Mouse (Mus musculus) adrenal gland, postnatal 10 days (tissue): ENCODE data around the gene Zfp37. TPM values are rescaled to one million over a fixed set of nuclear protein-coding genes. Genes with fewer than 3 reads are reported as not detected.
"Not testable (repeated sequence)": the region's sequence is repeated elsewhere in the genome, so short reads cannot be mapped to it uniquely, and the experiment has no call there.

Source experiments
- DNase-seq: peaks from one replicate; pipeline ENCODE4 v3.0.0; 2021; ENCODE audit warnings: mixed read lengths
- total RNA-seq, 2 experiments: library from RNA; stranded (reverse); gene quantifications; 2 replicates each; pipeline ENCODE4 v1.2.3; 2021

Gene Zfp37
- total RNA-seq, 2 experiments from 2014 or later = 5.0 to 6.0 TPM

DNA sequence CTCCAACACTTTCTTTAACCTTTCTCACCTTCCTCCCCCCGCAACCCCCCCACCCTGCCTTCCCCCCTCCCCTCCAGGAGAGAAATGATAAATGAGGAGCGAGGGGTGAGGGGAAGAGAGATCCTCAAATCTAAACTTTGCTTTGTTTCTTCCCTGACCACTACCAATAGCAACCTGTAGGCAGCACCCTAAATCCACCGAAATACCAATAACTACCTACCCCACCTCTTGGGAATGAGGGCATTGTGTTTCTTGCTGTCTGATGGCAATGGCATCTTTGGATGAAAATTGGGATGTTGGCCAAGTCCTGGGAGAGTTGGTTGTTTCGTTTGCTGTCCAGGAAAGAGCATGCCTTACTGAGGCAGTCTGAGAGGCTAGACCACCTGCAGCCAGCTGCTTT lies 20.8 kb downstream of the Zfp37 start:
- no peak for DNase-seq

- no peak for DNase-seq
Observed at GRCm38 (mm10) chr4:62208696-62209380, 22.0 kb downstream of the Zfp37 start.

DNA sequence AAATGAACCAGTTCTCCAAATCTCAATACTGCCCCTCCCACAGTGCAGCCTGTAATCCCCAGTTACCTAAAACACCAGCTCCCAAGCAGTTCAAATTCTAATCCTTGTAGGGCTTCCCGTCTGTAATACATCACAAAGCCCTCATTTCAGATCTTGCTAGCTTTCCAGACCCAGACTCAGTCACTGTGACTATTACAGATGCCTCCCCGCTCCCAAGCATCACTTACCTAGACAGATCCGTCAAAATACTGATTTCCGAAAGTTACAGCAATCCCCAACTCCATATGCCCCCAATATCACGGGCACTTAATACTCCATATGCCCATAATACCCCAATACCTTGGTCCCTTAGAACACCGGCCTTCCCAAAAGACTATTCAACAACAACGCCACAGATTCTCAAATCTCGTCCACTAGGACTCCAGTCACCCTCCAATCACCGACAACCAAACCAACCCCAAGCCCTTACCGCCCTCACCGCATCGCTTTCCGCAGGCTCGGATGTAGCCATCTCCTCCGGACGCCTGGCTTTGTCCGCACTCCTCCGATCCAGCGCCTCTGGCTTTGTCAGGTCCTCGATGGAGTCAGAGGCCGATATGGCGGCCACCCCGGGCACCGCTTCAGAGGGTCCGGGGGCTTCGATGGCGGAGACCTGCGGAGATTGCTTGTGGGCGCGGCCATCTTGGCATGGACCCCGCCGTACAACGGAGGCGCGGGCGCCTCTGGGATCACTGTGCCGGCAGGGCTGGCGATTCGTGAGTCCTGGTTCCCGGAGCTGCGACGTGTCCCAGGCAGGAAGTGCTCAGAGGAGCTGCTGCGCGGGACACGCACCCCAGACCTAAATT lies 22.8 kb downstream of the Zfp37 start:
- DNase-seq = peak; percentile 94

DNA sequence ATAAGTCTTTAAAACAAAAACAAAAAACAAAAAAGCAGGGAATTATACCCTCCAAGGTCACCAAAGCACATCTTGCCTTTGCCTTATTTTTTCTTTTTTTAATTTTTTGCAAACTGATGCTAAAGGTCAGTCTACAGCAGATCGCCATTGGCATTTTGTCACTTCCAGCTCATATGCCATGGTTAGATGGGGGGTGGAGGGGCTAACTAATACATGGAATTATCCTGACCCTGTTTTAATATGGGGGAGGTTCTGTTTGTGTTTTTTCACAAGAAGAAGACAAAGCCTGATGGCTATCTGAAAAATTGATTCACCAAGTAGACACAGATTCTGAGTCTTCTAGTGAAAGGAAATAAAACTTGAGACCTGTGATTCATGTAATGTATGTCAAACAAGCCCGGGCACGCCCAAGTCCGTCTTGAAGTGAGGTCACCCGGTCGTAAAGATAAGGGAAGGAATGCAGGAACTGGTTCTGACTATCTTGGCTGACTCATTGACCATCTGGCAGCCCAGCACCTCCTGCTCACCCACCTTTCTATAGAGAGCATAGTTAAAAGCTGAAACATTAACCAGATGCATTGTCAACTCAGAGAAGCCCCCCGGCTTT lies 30.8 kb downstream of the Zfp37 start:
- DNase-seq = no peak

DNA sequence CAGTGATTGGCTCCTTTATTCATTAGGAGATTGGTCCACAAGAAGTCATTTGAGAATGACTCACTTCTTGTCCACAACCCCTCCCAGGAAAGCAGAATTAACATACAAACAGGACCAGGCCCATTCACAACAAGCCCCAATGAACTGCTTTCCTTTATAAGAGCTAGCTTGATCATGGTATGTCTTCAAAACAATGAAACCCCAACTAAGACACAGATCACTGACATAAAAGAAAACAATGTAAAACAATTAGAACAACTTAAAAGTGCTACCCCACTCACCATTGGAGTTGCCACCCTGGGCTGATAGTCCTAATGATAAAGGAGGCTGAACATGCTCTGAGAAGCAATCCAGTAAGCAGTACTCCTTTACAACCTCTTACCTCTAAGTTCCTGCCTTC lies 42.1 kb downstream of the Zfp37 start:
- no peak for DNase-seq

DNA sequence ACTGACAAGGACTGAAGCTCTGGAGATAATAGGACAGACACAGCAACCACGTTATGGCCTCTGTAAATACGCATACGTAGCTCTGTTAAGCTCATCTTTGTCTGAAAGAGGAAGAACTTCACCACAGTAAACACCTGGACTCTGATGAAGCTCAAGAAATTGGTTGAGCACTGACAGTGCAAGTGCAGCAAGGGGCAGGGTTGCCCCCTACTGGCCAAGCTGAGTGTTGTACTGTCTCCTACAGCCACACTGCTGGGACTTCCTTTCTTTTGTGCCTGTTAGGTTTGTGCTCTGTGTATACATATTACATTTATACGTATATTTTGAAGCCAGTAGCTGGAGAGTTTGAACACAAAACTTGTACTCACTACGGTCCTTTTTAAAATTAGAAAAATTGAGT lies 53.6 kb downstream of the Zfp37 start:
- peak; percentile 41 for DNase-seq

DNA sequence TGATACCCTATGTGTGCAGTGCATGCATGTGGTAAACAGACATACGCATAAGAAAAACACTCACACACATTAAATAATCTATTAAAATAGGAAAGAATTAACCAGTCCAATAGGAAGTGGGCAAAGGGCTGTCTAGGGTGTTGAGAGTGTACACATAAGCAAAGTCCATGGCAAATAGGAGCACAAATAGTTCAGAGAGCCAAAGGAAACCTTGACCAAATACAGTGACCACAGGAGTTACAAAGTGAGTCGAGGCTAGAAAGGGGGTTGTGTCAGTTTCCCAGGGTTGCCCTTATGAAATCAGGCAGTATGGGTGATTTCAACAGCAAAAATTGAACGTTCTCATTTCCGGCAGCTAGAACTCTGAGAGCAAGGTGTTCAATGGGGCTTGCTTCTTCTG lies 56.4 kb downstream of the Zfp37 start:
- DNase-seq = no peak

GRCm38 (mm10) chr4:62167636-62168035 lies 63.2 kb downstream of the Zfp37 start:
- DNase-seq = not testable (repeated sequence)

GRCm38 (mm10) chr4:62158401-62158800 lies 72.4 kb downstream of the Zfp37 start:
- DNase-seq = no peak

GRCm38 (mm10) chr4:62150811-62151210 lies 80.0 kb downstream of the Zfp37 start, which contains the start of gene Mup21:
TSS of gene Mup21 (minus strand) at chr4:62150863.
- no peak for DNase-seq

Other genes with a start within 250 kb of the Zfp37 start
- not detected for gene Mup20, start 176.9 kb downstream of the Zfp37 start, total RNA-seq
- gene Mup3, start 143.7 kb downstream of the Zfp37 start, total RNA-seq = not detected
- gene Mup21, start 80.2 kb downstream of the Zfp37 start, total RNA-seq = not detected
- 10 to 100 TPM; 14.8 to 16.6 TPM for gene Slc31a2, start 31.5 kb upstream of the Zfp37 start, total RNA-seq
- 10 to 100 TPM; 30.1 to 36.6 TPM for gene Fkbp15, start 129.5 kb upstream of the Zfp37 start, total RNA-seq
- gene Slc31a1, start 129.7 kb upstream of the Zfp37 start, total RNA-seq = 10 to 100 TPM; 59.3 to 59.5 TPM
- 10 to 100 TPM; 60.0 to 70.8 TPM for gene Cdc26, start 177.6 kb upstream of the Zfp37 start, total RNA-seq
- gene Prpf4, start 177.8 kb upstream of the Zfp37 start, total RNA-seq = 10 to 100 TPM; 19.8 to 21.3 TPM
- gene Rnf183, start 204.2 kb upstream of the Zfp37 start, total RNA-seq = not detected
- 1 to 10 TPM; 2.4 to 3.7 TPM for gene Wdr31, start 239.8 kb upstream of the Zfp37 start, total RNA-seq
- gene Bspry, start 249.0 kb upstream of the Zfp37 start, total RNA-seq = 1 to 10 TPM in 1 of 2 experiments, under 1 TPM in 1; 0.93 to 1.1 TPM